Mouse (Mus musculus) ES-Bruce4 (cell line): ENCODE measurements at regions not wholly inside any gene's neighbourhood (a gene's known extent, or its start where the extent isn't known, plus 50 kb on each side); places are given as distances from the start of the nearest gene placed in this dataset.

Experiments
- H3K27ac ChIP-seq: 2 replicates; pipeline ENCODE4 v1.5.1; 2012; ENCODE audit warnings: low read length, inconsistent platforms; ENCODE audit not compliant: insufficient read depth
- H3K27me3 ChIP-seq: 2 replicates; pipeline ENCODE4 v1.6.1; 2012; ENCODE audit warnings: mild to moderate bottlenecking, low read length, inconsistent platforms; ENCODE audit not compliant: control insufficient read depth, poor library complexity, insufficient read depth, severe bottlenecking
- H3K36me3 ChIP-seq: 2 replicates; pipeline ENCODE4 v1.6.1; 2012; ENCODE audit warnings: inconsistent platforms, mild to moderate bottlenecking, low read length, moderate library complexity; ENCODE audit not compliant: control insufficient read depth, poor library complexity, insufficient read depth, severe bottlenecking
- H3K4me1 ChIP-seq: one replicate; pipeline ENCODE4 v1.8.1; 2011; ENCODE audit warnings: low read length; ENCODE audit not compliant: control insufficient read depth, insufficient read depth
- H3K4me3 ChIP-seq: 2 replicates; pipeline ENCODE4 v1.5.1; 2011; ENCODE audit warnings: low read depth, mild to moderate bottlenecking, low read length
- H3K9ac ChIP-seq: 2 replicates; pipeline ENCODE4 v1.6.1; 2012; ENCODE audit warnings: low read depth, mild to moderate bottlenecking, inconsistent platforms; ENCODE audit not compliant: poor library complexity, severe bottlenecking
- H3K9me3 ChIP-seq: replicated peaks from 2 replicates; pipeline ENCODE4 v1.6.1; 2012; ENCODE audit warnings: mild to moderate bottlenecking, low read length, inconsistent platforms; ENCODE audit not compliant: control insufficient read depth, poor library complexity, insufficient read depth, severe bottlenecking
- CTCF ChIP-seq: IDR thresholded peaks from one replicate; pipeline ENCODE4 v1.8.1; 2011; ENCODE audit warnings: low read depth, low read length
- EP300 ChIP-seq: IDR thresholded peaks from 2 replicates; pipeline ENCODE4 v1.6.1; 2011; ENCODE audit warnings: low read depth, low read length; ENCODE audit not compliant: insufficient read depth
- POLR2A ChIP-seq: IDR thresholded peaks from one replicate; pipeline ENCODE4 v1.8.1; 2011; ENCODE audit warnings: low read length; ENCODE audit not compliant: insufficient read depth

DNA sequence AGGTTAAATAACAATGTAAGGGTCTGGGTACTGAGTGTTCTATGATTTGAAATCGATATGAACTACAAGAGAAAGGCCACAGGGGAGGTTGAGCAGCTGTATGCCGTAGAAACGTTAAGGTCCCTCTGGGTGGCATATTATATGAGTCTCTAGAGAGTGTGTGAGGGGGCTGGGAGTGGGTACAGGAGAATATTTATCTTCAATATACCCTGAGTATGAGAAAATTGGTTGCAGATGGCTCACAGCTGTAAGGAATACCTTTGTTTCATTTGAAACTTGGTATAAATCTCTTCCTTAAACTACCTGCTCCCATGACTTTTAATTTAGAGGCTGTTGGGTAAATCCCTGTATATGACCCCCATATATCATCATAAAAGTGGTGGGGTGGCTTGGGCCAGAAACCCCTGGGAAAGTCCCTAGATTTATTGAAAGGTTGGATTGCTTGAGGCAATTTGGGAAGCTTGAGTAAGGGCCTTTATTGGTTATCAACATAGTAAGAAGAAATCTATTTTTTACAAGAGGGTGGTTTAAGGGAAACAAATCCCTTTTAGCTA, 128.7 kb upstream of the Prkg2 start:
- Histone ChIP-seq H3K36me3 (no peaks in the 10 kb centered on the region), H3K27ac (no peak overlapping the region), H3K4me3 (no peak overlapping the region), H3K9me3 (no peaks in the 10 kb centered on the region), H3K4me1 (no peaks in the 10 kb centered on the region), H3K27me3 (no peaks in the 10 kb centered on the region; the same call in 1 of the 2 replicates), H3K9ac (no peak overlapping the region)
- TF ChIP-seq EP300: no peak
- no peak for TF ChIP-seq CTCF
- TF ChIP-seq POLR2A: no peak

DNA sequence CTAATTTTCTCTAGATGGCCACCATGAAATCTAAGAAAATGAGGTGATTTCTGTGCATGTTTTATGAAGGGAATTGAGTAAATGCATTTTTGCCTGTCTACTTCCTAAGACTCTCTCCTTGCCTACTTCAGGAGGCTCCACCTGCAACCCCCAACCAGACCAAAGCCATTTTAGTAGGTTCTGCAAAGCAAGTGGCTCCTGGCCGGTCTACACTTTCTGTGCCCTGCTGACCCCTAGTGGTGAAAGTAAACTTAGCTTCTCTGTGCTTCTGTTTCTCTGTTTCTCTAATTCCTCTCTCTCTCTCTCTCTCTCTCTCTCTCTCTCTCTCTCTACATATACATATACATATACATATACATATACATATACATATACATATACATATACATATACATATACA, 120.8 kb upstream of the Prkg2 start:
- Histone ChIP-seq H3K27me3 (no peaks in the 10 kb centered on the region), H3K9ac (no peak overlapping the region), H3K36me3 (no peaks in the 10 kb centered on the region), H3K4me3 (no peak overlapping the region), H3K4me1 (no peaks in the 10 kb centered on the region), H3K27ac (no peak overlapping the region), H3K9me3 (no peaks in the 10 kb centered on the region)
- peak; percentile 51 for TF ChIP-seq CTCF
- TF ChIP-seq POLR2A: no peak

DNA sequence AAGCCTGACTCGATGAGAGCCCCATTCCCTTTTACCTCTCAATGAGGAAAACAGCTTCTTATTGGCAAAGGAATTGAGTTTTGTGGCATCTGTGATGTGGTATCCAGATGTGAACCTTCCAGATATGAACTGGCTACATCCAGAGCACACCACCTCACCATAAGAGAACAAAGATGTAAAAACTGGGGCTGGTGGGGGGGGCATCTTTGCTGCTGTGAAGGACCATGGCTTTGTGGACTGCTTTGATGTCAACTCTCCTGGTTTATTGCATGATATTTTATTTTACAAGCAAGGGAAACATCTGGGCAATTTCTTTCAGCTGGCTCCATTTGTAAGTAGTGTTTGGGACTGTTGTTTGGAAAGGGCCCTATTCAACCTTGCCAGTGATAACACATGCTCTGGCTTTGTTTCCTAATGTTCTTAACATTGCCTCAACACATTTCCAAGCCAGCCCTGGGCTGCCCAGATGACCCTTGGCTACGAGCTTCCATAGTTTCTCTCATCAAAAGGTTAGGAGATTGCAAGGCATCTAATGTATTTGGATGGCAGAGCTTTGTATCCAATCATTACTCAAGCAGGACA, 116.2 kb upstream of the Prkg2 start:
- Histone ChIP-seq H3K36me3 (no peaks in the 10 kb centered on the region), H3K27ac (no peak overlapping the region), H3K4me3 (no peak overlapping the region), H3K9ac (no peak overlapping the region), H3K9me3 (no peaks in the 10 kb centered on the region), H3K27me3 (no peaks in the 10 kb centered on the region), H3K4me1 (no peaks in the 10 kb centered on the region)
- TF ChIP-seq EP300: no peak
- no peak for TF ChIP-seq CTCF
- TF ChIP-seq POLR2A: no peak

DNA sequence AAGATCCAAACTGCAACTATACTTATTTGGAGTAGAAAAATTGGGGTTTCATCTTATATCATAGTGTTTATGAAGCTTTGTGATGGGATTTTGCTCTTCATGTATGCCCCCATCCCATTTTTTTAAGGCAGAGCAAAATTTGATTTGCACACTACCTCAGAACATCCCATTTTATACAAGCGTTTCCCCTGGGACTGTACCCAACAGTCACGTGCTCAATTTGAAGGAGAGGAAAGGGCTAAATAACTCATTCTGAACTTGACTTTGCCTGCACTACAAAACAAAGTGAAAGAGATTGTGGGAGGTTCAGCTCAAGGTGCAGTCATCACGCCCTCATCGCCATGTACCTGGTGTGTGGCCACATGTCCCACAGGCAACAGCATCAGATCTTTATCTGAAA, 115.1 kb upstream of the Prkg2 start:
- Histone ChIP-seq H3K27ac (no peak overlapping the region), H3K27me3 (no peaks in the 10 kb centered on the region), H3K36me3 (no peaks in the 10 kb centered on the region), H3K9ac (no peak overlapping the region), H3K4me3 (no peak overlapping the region), H3K4me1 (no peaks in the 10 kb centered on the region), H3K9me3 (no peaks in the 10 kb centered on the region)
- TF ChIP-seq CTCF (no peak), POLR2A (no peak)

GRCm38 (mm10) chr5:99149904-99150303, 112.8 kb upstream of the Prkg2 start:
- Histone ChIP-seq H3K36me3 (no peaks in the 10 kb centered on the region), H3K27ac (no peak overlapping the region), H3K27me3 (no peaks in the 10 kb centered on the region), H3K9ac (no peak overlapping the region), H3K4me3 (no peak overlapping the region), H3K9me3 (no peaks in the 10 kb centered on the region), H3K4me1 (no peaks in the 10 kb centered on the region)
- TF ChIP-seq POLR2A: no peak
- no peak for TF ChIP-seq CTCF
- no peak for TF ChIP-seq EP300

DNA sequence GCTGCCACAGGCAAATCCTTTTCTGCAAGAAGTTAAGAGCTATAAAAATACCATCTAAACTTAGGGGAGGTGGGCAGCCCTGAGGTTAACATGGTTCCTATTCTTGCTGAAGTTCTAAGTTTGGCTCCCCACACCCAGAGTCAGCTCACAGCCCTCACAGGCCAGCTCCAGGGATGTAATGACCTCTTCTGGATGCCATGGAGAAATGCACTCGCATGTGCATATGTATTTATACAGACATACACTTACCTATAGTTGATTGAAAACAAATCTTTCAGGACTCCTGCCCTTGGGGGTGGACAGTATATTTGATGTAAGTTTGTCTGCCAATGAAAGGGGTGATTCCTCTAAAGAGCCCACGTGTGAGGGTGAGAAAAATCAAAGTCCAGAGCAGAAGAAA, 95.5 kb upstream of the Prkg2 start:
- no peak overlapping the region for H3K27ac ChIP-seq
- H3K36me3 ChIP-seq: no peaks in the 10 kb centered on the region
- H3K4me1 ChIP-seq: no peaks in the 10 kb centered on the region
- TF ChIP-seq CTCF (no peak), EP300 (no peak), POLR2A (no peak)
- H3K27me3 ChIP-seq: no peaks in the 10 kb centered on the region
- H3K9ac ChIP-seq: no peak overlapping the region
- no peak overlapping the region for H3K4me3 ChIP-seq
- H3K9me3 ChIP-seq: no peaks in the 10 kb centered on the region
